Mouse (Mus musculus) neural tube, embryonic 11.5 days (tissue): Measurements from ENCODE around the gene Cracr2a. TPM values are rescaled to one million over a fixed set of nuclear protein-coding genes. Genes with fewer than 3 reads are reported as not detected.

Experiments
- ATAC-seq: fragments of 200-750 bp; cut with Nextera tagmentation; 2 replicates; pipeline ENCODE4 v1.8.0; 2017; ENCODE audit warnings: moderate number of reproducible peaks, mild to moderate bottlenecking, moderate TSS enrichment, moderate library complexity; ENCODE audit not compliant: insufficient read depth, low FRiP score, low TSS enrichment
- DNase-seq: peaks from one replicate; pipeline ENCODE4 v3.0.0-alpha.2; 2015; ENCODE audit warnings: low spot score
- H3K27ac ChIP-seq: fragments of 300-500 bp; sonication (generic); 2 replicates; pipeline ENCODE4 v1.5.1; 2014; ENCODE audit warnings: low read depth, mild to moderate bottlenecking, low read length
- H3K27me3 ChIP-seq: fragments of 300-500 bp; sonication (generic); 2 replicates; pipeline ENCODE4 v1.6.1; 2014; ENCODE audit warnings: mild to moderate bottlenecking, low read length, mixed read lengths; ENCODE audit not compliant: control insufficient read depth, insufficient read depth
- H3K36me3 ChIP-seq: fragments of 300-500 bp; sonication (generic); 2 replicates; pipeline ENCODE4 v1.6.1; 2014; ENCODE audit warnings: mild to moderate bottlenecking, low read length, moderate library complexity, mixed read lengths; ENCODE audit not compliant: control insufficient read depth, insufficient read depth
- H3K4me1 ChIP-seq: fragments of 300-500 bp; sonication (generic); 2 replicates; pipeline ENCODE4 v1.6.1; 2014; ENCODE audit warnings: low read length, mixed read lengths; ENCODE audit not compliant: control insufficient read depth, insufficient read depth
- H3K4me2 ChIP-seq: fragments of 300-500 bp; sonication (generic); 2 replicates; pipeline ENCODE4 v1.6.1; 2014; ENCODE audit warnings: low read depth, mild to moderate bottlenecking, moderate library complexity
- H3K4me3 ChIP-seq: fragments of 300-500 bp; sonication (generic); 2 replicates; pipeline ENCODE4 v1.5.1; 2014; ENCODE audit warnings: low read depth, low read length
- H3K9ac ChIP-seq: fragments of 300-500 bp; sonication (generic); 2 replicates; pipeline ENCODE4 v1.6.1; 2014; ENCODE audit warnings: mild to moderate bottlenecking, low read length
- H3K9me3 ChIP-seq: fragments of 300-500 bp; sonication (generic); 2 replicates; pipeline ENCODE4 v1.6.1; 2016; ENCODE audit warnings: low read length; ENCODE audit not compliant: control insufficient read depth
- WGBS: fragments of 180-500 bp; shearing (Covaris S2); extraction: QIAGEN DNeasy Blood & Tissue Kit; methylation state at CpG from one replicate; pipeline ENCODE4 v1.1.7; 2014; 5-methylcytosine and 5-hydroxymethylcytosine counted together
- polyA plus RNA-seq: library from polyadenylated mRNA; unstranded; fragments of >200 nt; fragmentation: Nextera tagmentation; extraction: Ambion mirVana; gene quantifications from 2 replicates; pipeline ENCODE4 v1.2.1, GENCODE M21; 2014

The Cracr2a gene
- polyA plus RNA-seq, 1 experiment from 2014 or later, result 0.66 TPM

DNA sequence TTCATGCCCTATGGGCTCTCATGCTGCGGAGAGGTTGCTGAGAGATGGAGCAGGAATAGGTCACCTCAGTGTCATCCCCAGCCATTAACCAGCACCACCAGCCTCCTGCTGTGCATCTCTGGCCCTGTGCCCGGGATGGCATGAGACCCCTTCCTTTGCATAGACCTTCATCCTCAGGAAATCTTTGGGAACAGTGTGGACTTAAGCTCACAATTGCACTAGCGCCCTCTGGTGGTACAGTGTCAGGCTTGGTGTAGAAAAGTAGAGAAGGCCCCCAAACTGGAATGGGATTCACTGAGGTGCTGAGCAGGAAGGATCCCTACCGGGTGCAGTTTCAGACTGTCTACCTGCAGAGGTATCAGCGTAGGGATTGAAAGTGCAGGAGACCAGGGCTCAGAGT, 64.0 kb downstream of the Cracr2a start:
- H3K4me3 ChIP-seq, result no peak overlapping the region
- no peaks in the 10 kb centered on the region for H3K36me3 ChIP-seq
- no peak for ATAC-seq
- H3K4me1 ChIP-seq, result 0 out of 2 replicates have a peak, but pooled peaks cover 3% of the 10 kb centered on the region
- H3K27ac ChIP-seq, result no peak overlapping the region
- 30% methylated on average over 5 of the region's 5 CpGs for WGBS
- H3K4me2 ChIP-seq, result no peak overlapping the region
- no peaks in the 10 kb centered on the region for H3K27me3 ChIP-seq
- peak; percentile 75 for DNase-seq
- H3K9me3 ChIP-seq, result no peaks in the 10 kb centered on the region
- H3K9ac ChIP-seq, result no peak overlapping the region

- Histone ChIP-seq H3K4me2 (no peak overlapping the region), H3K9ac (no peak overlapping the region), H3K9me3 (no peaks in the 10 kb centered on the region), H3K36me3 (no peaks in the 10 kb centered on the region), H3K4me1 (0 out of 2 replicates have a peak, but pooled peaks cover 3% of the 10 kb centered on the region), H3K27me3 (no peaks in the 10 kb centered on the region), H3K4me3 (no peak overlapping the region), H3K27ac (no peak overlapping the region)
- peak; percentile 61 for DNase-seq
- 55% methylated on average over 9 of the region's 9 CpGs for WGBS
- peak; percentile 55; the same call in 1 of the 2 replicates for ATAC-seq
These were observed 66.3 kb downstream of the Cracr2a start for GRCm38 (mm10) chr6:127627453-127627852.

DNA sequence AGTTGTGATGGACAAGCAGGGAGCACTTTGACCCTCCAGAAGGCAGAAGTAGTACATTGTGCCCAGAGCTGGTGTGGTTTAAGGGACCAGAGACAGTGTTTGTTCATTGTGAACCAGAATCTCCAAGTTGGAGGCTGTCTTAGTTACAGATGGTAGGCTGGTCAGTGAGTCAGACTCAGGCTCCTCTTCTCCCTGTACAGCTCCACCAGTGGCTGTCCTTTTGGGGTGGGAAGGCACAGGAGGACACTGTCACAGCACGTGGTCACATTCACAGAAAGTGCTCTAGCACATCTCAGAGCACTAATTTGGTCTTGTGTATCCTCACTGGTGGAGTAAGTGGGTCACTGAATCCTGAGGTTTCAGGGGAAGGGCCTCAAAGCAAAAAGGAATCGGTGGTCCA, 68.1 kb downstream of the Cracr2a start:
- Histone ChIP-seq H3K27ac (no peak overlapping the region), H3K9me3 (no peaks in the 10 kb centered on the region), H3K4me3 (no peak overlapping the region), H3K27me3 (no peaks in the 10 kb centered on the region), H3K9ac (no peak overlapping the region), H3K4me1 (0 out of 2 replicates have a peak, but pooled peaks cover 3% of the 10 kb centered on the region), H3K36me3 (no peaks in the 10 kb centered on the region), H3K4me2 (no peak overlapping the region)
- DNase-seq, result no peak
- ATAC-seq, result no peak
- 86% methylated on average over 2 of the region's 2 CpGs for WGBS

- H3K4me2 ChIP-seq, result no peak overlapping the region
- DNase-seq (no peak), ATAC-seq (no peak)
- no peaks in the 10 kb centered on the region for H3K4me1 ChIP-seq
- no peaks in the 10 kb centered on the region for H3K27me3 ChIP-seq
- WGBS, result 81% methylated on average over 2 of the region's 2 CpGs
- no peak overlapping the region for H3K9ac ChIP-seq
- no peak overlapping the region for H3K4me3 ChIP-seq
- H3K27ac ChIP-seq, result no peak overlapping the region
- H3K36me3 ChIP-seq, result no peaks in the 10 kb centered on the region
- no peaks in the 10 kb centered on the region for H3K9me3 ChIP-seq
These were observed 73.7 kb downstream of the Cracr2a start for GRCm38 (mm10) chr6:127634858-127635257.

- 50% methylated on average over 9 of the region's 9 CpGs for WGBS
- no peak for ATAC-seq
- no peaks in the 10 kb centered on the region for H3K36me3 ChIP-seq
These were observed 74.5 kb downstream of the Cracr2a start for GRCm38 (mm10) chr6:127635462-127636189.

DNA sequence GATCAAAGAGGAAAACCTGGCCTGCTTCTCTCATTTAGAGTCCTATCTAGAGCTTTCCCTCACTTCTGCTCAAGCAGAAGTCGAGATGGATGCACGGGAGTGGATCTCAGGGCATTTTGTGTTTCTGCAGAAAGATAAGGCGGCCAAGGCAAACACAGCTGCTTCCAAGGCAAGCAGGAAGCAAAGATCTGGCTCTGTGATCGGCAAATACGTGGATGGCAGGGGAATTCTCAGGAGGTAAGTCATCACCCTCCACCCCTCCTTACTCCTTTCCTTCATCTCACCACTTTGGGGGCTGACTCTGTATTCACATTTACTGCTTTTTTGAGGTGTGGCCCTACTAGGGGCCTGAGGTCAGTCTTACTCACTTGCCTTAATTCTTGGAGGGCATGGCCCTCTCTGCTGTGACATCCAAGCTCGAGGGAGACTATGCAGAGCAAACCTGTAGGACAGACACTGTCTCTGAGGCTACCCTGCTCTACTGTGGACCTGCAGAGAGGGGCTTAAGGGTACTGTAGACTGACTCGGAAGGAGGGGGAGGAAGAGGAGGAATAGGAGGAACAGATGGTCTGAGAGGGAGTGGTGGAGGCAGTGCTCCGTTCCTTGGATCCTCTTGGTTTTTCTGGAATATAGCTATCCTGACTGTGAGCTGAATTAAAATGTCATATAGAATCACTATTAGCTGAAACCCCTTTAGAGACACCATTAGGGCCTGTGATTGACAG, 80.1 kb downstream of the Cracr2a start:
- WGBS, result 69% methylated on average over 8 of the region's 8 CpGs
- ATAC-seq, result no peak
- Histone ChIP-seq H3K36me3 (no peaks in the 10 kb centered on the region), H3K9me3 (no peaks in the 10 kb centered on the region), H3K4me1 (no peaks in the 10 kb centered on the region), H3K27me3 (no peaks in the 10 kb centered on the region), H3K9ac (no peak overlapping the region), H3K4me2 (no peak overlapping the region), H3K4me3 (no peak overlapping the region), H3K27ac (no peak overlapping the region)
- no peak for DNase-seq

More at GRCm38 (mm10) chr6:127635462-127636189, 74.5 kb downstream of the Cracr2a start:
- no peak overlapping the region for H3K4me2 ChIP-seq
- H3K27me3 ChIP-seq, result no peaks in the 10 kb centered on the region
- H3K4me1 ChIP-seq, result no peaks in the 10 kb centered on the region
- H3K4me3 ChIP-seq, result no peak overlapping the region
- H3K9me3 ChIP-seq, result no peaks in the 10 kb centered on the region
- no peak overlapping the region for H3K9ac ChIP-seq
- no peak overlapping the region for H3K27ac ChIP-seq
- DNase-seq, result no peak

DNA sequence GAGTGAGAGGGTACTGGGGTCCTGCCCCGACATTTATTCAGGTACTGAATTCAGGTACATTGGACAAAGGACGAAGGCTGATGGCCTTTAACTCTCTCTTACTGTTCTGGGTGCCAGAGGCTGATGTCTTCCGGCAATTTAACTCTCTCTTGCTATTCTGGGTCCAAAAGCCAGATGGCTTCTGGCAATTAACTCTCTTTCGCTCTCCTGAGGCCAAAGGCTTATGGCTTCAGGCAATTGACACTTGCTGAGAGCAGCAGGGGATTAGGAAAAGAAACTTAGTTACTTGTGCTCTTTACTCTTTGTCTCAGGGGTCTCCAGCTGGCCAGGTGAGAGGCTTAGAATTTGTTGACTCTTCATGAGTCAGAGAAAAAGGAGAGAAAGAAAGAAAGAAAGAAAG, 94.8 kb downstream of the Cracr2a start:
- Histone ChIP-seq H3K4me1 (no peaks in the 10 kb centered on the region), H3K9ac (no peak overlapping the region), H3K4me3 (no peak overlapping the region), H3K4me2 (no peak overlapping the region), H3K9me3 (no peaks in the 10 kb centered on the region), H3K36me3 (no peaks in the 10 kb centered on the region), H3K27me3 (no peaks in the 10 kb centered on the region), H3K27ac (no peak overlapping the region)
- ATAC-seq (no peak), DNase-seq (no peak)
- WGBS, result 19% methylated on average over 4 of the region's 4 CpGs

DNA sequence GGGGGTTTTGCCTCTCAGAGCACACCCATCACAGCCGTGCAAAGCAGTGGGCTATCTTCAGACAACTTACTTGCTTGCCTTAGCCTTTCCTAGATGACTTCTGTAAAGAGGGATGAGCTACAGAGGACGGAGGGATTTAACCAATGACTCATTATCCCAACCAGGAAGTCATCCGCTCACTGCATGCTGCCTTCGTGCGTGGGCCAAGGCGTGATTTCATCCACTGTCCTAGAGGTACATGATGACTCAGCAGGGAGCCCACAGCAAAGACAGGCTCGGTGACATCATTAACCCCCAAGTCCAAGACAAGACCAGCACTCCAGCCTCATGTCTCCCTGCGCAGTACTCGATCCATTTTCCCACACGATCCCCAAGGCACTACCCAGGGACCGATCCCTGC, 96.0 kb downstream of the Cracr2a start:
- ATAC-seq (no peak), DNase-seq (no peak)
- H3K9ac ChIP-seq, result no peak overlapping the region
- no peaks in the 10 kb centered on the region for H3K36me3 ChIP-seq
- H3K27ac ChIP-seq, result no peak overlapping the region
- H3K4me3 ChIP-seq, result no peak overlapping the region
- H3K9me3 ChIP-seq, result no peaks in the 10 kb centered on the region
- 94% methylated on average over 11 of the region's 11 CpGs for WGBS
- H3K27me3 ChIP-seq, result no peaks in the 10 kb centered on the region
- no peaks in the 10 kb centered on the region for H3K4me1 ChIP-seq
- H3K4me2 ChIP-seq, result no peak overlapping the region

DNA sequence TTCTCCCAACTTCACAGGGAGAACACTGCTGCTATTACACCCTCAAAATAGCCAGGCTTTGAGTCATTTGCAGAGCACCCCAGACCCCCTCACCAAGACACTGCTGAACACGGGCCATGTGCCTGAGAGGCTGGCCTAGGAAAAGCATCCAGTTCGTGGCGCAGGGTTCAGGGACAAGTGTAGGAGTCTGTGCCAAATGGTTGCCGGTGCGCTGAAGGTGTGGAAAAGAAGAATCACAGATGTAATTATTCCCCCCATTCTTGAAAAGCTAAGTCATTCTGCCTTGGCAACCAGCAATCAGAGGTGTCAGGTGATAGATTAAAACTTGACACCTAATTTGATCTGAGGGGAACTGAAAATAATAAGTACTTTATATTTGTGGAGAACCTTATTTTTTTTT, 98.3 kb downstream of the Cracr2a start:
- no peak overlapping the region for H3K4me3 ChIP-seq
- 74% methylated on average over 5 of the region's 5 CpGs for WGBS
- no peaks in the 10 kb centered on the region for H3K9me3 ChIP-seq
- no peak for DNase-seq
- ATAC-seq, result no peak
- H3K4me2 ChIP-seq, result no peak overlapping the region
- H3K27me3 ChIP-seq, result no peaks in the 10 kb centered on the region
- H3K9ac ChIP-seq, result no peak overlapping the region
- H3K27ac ChIP-seq, result no peak overlapping the region
- H3K4me1 ChIP-seq, result no peaks in the 10 kb centered on the region
- H3K36me3 ChIP-seq, result no peaks in the 10 kb centered on the region
